Mouse (Mus musculus): ENCODE data around the gene Necap1.

GRCm38 (mm10) chr6:122832880-122833279, 41.4 kb upstream of the Necap1 start:
- TF ChIP-seq CTCF (IDR thresholded peaks at IDR 0.05; ENCODE audit: extremely low read depth, insufficient read length, insufficient replicate concordance, low read depth, low read length) (no peak), POLR2A (IDR thresholded peaks at IDR 0.05; ENCODE audit: low read depth, low read length) (no peak)
